Mouse (Mus musculus): ENCODE results near the gene Pitx3. TPM values are rescaled to one million over a fixed set of nuclear protein-coding genes. Genes with fewer than 3 reads are reported as not detected.
"Not testable (repeated sequence)": the region's sequence is repeated elsewhere in the genome, so short reads cannot be mapped to it uniquely, and the experiment has no call there.

The Pitx3 gene
- polyA plus RNA-seq (2016; fragmentation: Nextera tagmentation; extraction: Ambion mirVana): 0.90 and 3.5 TPM in 2 replicates

DNA sequence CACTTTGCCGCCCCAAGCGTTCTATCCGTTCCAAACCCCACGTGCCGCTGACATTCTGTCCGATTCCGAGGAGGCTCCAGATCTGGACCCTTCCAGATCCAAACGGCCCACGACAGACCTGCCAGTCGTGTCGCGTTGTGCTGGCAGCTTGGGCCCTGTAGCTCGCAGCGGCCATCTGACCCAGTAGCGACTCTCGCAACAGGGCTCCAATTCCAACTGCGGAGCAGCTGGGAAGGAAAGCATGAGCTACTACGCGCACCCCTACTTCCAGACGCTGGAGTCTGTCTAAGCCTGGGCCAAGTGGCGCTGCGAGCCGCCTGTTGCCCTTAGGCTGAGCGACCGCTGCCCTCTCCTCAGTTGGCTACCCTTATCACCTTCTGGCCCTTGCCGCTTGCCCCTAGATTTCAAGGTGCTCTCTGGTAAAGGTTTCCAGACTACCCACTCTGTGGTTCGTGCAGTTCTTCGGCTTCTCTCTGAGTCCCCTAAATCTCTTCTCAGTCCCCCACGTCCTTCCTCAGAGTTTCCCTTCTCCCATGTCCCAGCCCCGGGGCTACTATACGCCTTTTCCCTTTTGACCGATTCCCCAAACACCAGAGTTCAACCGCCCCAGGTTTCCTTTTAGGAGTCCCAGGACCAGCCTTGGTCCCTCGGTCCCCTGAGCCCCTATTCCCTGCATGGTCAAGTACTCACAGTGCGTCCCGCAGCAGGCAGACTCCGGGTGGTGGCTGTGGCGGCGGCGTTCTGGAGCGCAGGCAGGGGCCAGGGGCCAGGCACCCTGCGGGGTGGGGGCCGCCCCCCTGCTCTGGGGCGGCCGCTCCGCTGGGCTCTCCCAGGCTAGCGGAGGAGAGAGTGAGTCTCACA lies at the start of gene Pitx3:
Gene Pitx3 (minus strand): TSS at position 816 of the 861 bp plus-strand sequence.
- Histone ChIP-seq H3K4me1 (peaks cover 18% of the 10 kb centered on the region), H3K9me3 (replicated peaks) (no peaks in the 10 kb centered on the region), H3K27ac (no peak within 1 kb of the TSS), H3K9ac (peak within 1 kb of the TSS; percentile 47), H3K4me3 (peak within 1 kb of the TSS; percentile 45), H3K4me2 (replicated peaks) (peak within 1 kb of the TSS; percentile 90), H3K27me3 (peaks cover 83% of the 10 kb centered on the region), H3K36me3 (no peaks in the 10 kb centered on the region)
- no peak; the same call in 1 of the 2 replicates for ATAC-seq (ENCODE audit: low FRiP score)
- under 1% methylated on average over 47 of the region's 47 CpGs for WGBS

DNA sequence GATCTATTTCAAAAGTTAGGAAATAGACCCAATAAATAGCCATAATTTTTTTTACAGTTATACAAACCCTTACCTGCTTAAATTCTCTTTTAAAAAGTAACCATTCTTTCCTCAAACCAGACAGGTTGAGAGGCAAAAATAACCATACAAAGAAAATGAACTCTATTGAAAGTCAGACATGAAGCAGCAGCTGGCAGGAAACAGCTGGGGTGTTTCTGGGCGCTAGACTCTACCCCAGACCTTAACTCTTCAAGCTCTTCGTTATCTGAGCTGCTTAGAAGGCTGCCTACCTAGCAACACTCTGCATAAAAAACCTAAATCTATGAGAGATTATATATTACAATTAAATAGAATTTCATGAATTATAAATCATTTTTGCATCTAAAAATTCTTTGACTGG lies 39.1 kb upstream of the Pitx3 start:
- no peak overlapping the region for H3K27ac ChIP-seq
- peaks cover 3% of the 10 kb centered on the region; the same call in 1 of the 2 replicates for H3K36me3 ChIP-seq
- H3K4me1 ChIP-seq: no peaks in the 10 kb centered on the region
- 75% methylated on average over 2 of the region's 2 CpGs for whole genome bisulfite sequencing
- no peak overlapping the region for H3K9ac ChIP-seq
- no peaks in the 10 kb centered on the region for H3K9me3 ChIP-seq (replicated peaks)
- H3K4me3 ChIP-seq: no peak overlapping the region
- H3K27me3 ChIP-seq: no peaks in the 10 kb centered on the region
- no peak overlapping the region for H3K4me2 ChIP-seq (replicated peaks)
- ATAC-seq (ENCODE audit: low FRiP score): no peak

DNA sequence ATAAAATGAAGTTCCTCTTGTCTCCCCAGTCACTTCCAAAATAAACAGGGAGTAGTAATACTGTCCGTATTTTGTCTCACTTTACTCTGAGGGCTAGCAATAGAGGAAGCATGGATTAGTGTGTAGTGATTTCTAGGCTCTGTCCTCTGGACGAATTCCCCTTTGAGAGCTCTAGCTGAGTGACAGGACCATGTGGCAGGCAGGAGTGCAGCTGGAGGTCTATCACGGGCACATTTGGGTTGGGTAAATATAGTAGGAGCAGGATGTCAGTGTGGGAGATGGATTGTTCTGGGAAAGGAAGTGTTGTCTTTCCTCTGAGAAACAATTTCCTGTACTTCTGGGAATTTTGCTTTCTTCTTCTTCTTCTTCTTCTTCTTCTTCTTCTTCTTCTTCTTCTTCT lies 38.5 kb upstream of the Pitx3 start:
- 43% methylated on average over 3 of the region's 3 CpGs for WGBS
- ATAC-seq (ENCODE audit: low FRiP score): no peak
- Histone ChIP-seq H3K36me3 (peaks cover 5% of the 10 kb centered on the region; the same call in 1 of the 2 replicates), H3K9me3 (replicated peaks) (no peaks in the 10 kb centered on the region), H3K9ac (no peak overlapping the region), H3K27me3 (no peaks in the 10 kb centered on the region), H3K4me1 (no peaks in the 10 kb centered on the region), H3K4me3 (no peak overlapping the region), H3K27ac (no peak overlapping the region), H3K4me2 (replicated peaks) (no peak overlapping the region)

DNA sequence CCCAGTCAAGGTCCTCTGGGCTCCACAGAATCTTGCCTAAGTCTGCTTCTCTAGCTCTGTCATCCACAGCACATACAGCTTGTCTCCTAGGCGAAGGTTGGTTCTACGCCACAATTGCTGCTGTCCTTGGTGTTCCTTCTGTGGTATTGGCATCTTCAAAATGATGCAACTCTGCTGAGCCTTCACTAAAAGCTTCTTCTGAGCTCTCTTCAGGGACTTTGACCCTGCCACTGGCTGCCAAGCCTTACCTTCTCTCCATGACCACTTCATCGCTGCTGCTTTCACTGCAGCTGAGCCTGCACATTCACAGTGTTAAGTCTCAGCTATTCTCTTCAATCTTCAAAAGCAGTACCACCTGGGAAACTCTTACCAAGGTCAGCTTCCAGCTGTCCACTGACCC lies 34.1 kb upstream of the Pitx3 start:
- 89% methylated on average over 3 of the region's 3 CpGs for WGBS

DNA sequence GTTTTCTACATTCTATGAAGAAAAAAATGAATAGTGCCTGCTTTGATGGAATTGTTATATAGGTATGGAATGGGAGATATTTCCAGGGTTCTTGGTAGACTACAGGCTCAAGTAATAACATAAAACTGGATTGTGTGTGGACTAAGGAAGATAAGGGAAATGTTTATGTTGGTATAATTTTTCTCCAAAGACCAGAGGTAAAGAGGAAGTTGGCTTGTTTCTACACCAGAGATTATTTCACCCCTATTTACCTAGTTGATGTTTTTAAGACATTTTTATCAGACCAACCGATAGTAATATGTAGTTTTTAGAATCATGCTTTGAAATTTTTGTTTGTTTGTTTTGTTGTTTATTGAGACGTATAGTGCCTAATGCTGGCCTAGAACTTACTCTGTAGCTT lies 32.1 kb upstream of the Pitx3 start:
- Histone ChIP-seq H3K27me3 (no peaks in the 10 kb centered on the region), H3K4me1 (no peaks in the 10 kb centered on the region), H3K4me2 (replicated peaks) (no peak overlapping the region), H3K36me3 (peaks cover 5% of the 10 kb centered on the region; the same call in 1 of the 2 replicates), H3K9ac (no peak overlapping the region), H3K9me3 (replicated peaks) (no peaks in the 10 kb centered on the region), H3K27ac (no peak overlapping the region), H3K4me3 (no peak overlapping the region)
- no peak for ATAC-seq (ENCODE audit: low FRiP score)
- WGBS: 95% methylated on average over 2 of the region's 2 CpGs

More for the DNA sequence above, 34.1 kb upstream of the Pitx3 start:
- no peak overlapping the region for H3K27ac ChIP-seq
- ATAC-seq (ENCODE audit: low FRiP score): no peak
- H3K4me3 ChIP-seq: no peak overlapping the region
- H3K27me3 ChIP-seq: no peaks in the 10 kb centered on the region
- H3K9me3 ChIP-seq (replicated peaks): no peaks in the 10 kb centered on the region
- H3K4me1 ChIP-seq: no peaks in the 10 kb centered on the region
- peaks cover 5% of the 10 kb centered on the region; the same call in 1 of the 2 replicates for H3K36me3 ChIP-seq
- no peak overlapping the region for H3K4me2 ChIP-seq (replicated peaks)
- no peak overlapping the region for H3K9ac ChIP-seq

DNA sequence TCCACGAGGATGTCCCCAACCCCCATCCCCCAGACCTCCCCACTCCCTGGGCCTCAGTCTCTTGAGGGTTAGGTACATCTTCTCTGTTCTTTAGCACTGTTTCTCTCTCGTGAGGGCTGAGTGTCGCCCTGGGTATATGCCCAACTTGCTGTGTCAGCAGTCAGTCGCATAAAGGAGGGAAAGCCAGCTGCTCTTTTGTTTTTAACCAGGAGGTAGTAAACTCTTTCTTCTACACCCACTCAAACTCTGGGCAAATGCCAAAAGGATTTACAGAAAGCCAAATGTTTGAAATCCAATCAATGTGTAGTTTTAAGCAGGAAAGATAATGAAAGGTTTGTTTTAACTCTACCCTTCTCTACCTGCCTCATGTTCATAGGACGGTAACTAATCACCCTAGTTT lies 28.9 kb upstream of the Pitx3 start:
- ATAC-seq (ENCODE audit: low FRiP score): no peak
- Histone ChIP-seq H3K9me3 (replicated peaks) (no peaks in the 10 kb centered on the region), H3K27me3 (no peaks in the 10 kb centered on the region), H3K36me3 (peaks cover 2% of the 10 kb centered on the region; the same call in 1 of the 2 replicates), H3K9ac (no peak overlapping the region), H3K4me3 (no peak overlapping the region), H3K27ac (no peak overlapping the region), H3K4me1 (no peaks in the 10 kb centered on the region), H3K4me2 (replicated peaks) (no peak overlapping the region)
- WGBS: 58% methylated on average over 5 of the region's 5 CpGs

DNA sequence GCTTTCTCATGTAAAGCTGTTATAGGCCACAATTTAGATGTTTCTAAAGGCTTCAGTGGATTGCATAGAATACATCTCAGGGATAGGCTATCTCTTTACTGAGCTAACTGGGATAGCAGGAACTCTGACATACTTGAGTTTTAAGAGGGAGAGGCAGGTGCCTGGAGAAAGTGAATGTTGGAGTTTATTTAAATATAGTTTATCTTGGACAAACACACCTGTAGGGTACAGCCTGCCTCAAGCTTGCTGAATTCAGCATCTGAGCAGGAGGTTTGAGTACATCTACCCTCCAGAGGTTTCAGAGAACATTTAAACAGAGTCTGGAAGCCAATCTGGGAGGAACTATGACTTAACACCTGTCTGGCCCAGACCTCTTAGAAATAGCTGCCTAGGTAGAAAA lies 27.0 kb upstream of the Pitx3 start:
- no peak for ATAC-seq (ENCODE audit: low FRiP score)
- Histone ChIP-seq H3K9ac (no peak overlapping the region), H3K27ac (no peak overlapping the region)

DNA sequence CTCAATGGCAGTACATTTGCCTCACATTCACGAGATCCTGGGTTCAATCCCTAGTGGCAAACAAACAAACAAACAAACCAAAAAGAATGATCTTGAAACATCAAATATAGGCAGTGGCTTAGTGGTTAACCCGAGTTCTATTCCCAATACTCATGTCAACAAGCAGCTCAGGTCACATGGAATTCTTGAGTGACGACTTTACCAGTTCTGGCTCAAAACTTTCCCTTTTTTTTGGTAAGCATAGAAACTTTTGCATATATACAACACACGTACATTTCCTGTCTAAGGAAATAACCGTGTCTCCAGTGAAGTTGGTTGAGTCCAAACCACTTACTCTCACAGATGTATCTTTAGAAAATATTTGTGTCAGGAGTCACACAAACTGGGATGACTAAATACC lies 24.4 kb upstream of the Pitx3 start:
- ATAC-seq (ENCODE audit: low FRiP score): no peak
- H3K4me3 ChIP-seq: no peak overlapping the region
- 82% methylated on average over 5 of the region's 5 CpGs for WGBS

More for the DNA sequence above, 27.0 kb upstream of the Pitx3 start:
- no peak overlapping the region for H3K4me3 ChIP-seq
- H3K4me2 ChIP-seq (replicated peaks): no peak overlapping the region
- peaks cover 10% of the 10 kb centered on the region for H3K36me3 ChIP-seq
- H3K27me3 ChIP-seq: no peaks in the 10 kb centered on the region
- H3K4me1 ChIP-seq: no peaks in the 10 kb centered on the region
- no peaks in the 10 kb centered on the region for H3K9me3 ChIP-seq (replicated peaks)

DNA sequence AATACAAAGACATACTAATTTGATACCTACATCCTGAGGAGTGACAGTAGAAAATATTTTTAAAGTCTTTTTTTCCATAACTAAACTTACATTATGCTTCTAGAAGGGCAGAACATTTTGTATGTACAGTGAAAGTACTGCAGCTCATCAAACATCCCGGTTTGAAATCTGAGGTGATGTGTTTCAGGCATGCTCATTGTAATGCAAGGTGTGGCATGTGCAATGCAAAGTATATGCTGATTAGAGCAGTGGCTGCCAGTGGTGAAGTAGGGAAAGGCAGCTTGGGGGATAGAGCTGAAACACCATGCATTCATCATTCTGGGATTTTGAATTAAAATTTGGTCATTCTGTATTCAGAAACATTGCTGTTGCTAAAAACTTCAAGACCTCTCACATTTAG lies 21.8 kb upstream of the Pitx3 start:
- WGBS: 65% methylated on average over 1 of the region's 1 CpGs
- Histone ChIP-seq H3K4me3 (no peak overlapping the region), H3K4me1 (no peaks in the 10 kb centered on the region), H3K4me2 (replicated peaks) (no peak overlapping the region), H3K9me3 (replicated peaks) (no peaks in the 10 kb centered on the region), H3K36me3 (peaks cover 26% of the 10 kb centered on the region), H3K27me3 (no peaks in the 10 kb centered on the region), H3K9ac (no peak overlapping the region), H3K27ac (no peak overlapping the region)
- no peak for ATAC-seq (ENCODE audit: low FRiP score)

More for the DNA sequence above, 24.4 kb upstream of the Pitx3 start:
- Histone ChIP-seq H3K36me3 (peaks cover 12% of the 10 kb centered on the region), H3K9ac (no peak overlapping the region), H3K4me1 (no peaks in the 10 kb centered on the region), H3K27me3 (no peaks in the 10 kb centered on the region), H3K4me2 (replicated peaks) (no peak overlapping the region), H3K9me3 (replicated peaks) (no peaks in the 10 kb centered on the region), H3K27ac (no peak overlapping the region)

DNA sequence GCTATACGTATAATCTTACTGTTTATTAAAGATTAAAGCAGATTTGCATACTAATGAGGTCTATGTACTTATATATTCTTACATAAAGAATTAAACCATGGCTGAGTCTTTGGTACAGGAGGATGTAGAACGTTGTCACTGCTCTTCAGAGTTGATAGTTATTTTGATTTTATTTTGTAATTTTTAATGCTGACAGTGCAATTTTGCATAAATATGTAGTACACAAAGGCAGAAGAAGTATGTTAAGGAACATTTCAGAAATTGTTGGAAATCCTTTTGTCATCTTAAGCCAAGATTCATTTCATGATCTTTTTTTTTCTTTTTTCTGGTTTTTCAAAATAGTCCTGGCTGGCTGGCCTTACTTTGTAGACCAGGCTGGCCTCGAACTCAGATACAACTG lies 21.3 kb upstream of the Pitx3 start:
- ATAC-seq (ENCODE audit: low FRiP score): no peak
- Histone ChIP-seq H3K36me3 (peaks cover 31% of the 10 kb centered on the region), H3K4me3 (no peak overlapping the region), H3K9ac (no peak overlapping the region), H3K27me3 (no peaks in the 10 kb centered on the region), H3K4me2 (replicated peaks) (no peak overlapping the region), H3K9me3 (replicated peaks) (no peaks in the 10 kb centered on the region), H3K27ac (no peak overlapping the region), H3K4me1 (no peaks in the 10 kb centered on the region)
- 84% methylated on average over 3 of the region's 3 CpGs for WGBS

DNA sequence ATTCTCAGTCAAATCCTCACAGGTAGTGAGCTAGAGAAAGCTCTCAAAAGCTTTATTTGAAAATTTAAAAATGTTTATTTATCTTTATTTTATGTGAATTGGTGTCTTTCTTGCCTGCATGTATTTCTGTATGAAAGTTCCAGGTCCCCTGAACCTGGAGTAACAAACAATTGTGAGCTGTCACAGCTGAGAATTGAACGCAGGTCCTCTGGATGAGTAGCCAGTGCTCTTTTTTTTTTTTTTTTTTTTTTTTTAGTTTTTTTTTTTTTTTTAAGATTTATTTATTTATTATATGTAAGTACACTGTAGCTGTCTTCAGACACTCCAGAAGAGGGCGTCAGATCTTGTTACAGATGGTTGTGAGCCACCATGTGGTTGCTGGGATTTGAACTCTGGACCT lies 19.0 kb upstream of the Pitx3 start:
- WGBS: 61% methylated on average over 2 of the region's 2 CpGs
- not testable (repeated sequence) for H3K4me2 ChIP-seq (replicated peaks); H3K4me1 ChIP-seq; H3K9me3 ChIP-seq (replicated peaks); H3K27me3 ChIP-seq; H3K9ac ChIP-seq; H3K4me3 ChIP-seq; H3K27ac ChIP-seq; ATAC-seq (ENCODE audit: low FRiP score)
- peaks cover 39% of the 10 kb centered on the region for H3K36me3 ChIP-seq

DNA sequence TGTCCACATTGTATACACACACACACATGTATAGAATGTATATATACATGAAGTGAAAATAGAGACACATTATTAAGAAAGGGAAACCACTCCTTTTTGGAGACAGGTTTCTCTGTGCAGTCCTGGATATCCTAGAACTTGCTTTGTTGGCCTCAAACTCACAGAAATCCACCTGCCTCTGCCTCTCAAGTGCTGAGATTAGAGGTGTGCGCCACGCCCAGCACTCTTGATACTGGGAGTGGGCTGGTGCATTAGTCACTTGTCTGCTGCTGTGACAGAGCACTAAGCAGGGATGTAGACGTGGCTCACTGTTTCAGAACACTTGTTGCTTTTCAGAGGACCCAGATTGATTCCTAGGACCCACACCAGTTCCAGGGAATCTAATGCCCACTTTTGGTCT lies 17.8 kb upstream of the Pitx3 start:
- Histone ChIP-seq H3K9me3 (replicated peaks) (no peaks in the 10 kb centered on the region), H3K36me3 (peaks cover 35% of the 10 kb centered on the region), H3K4me2 (replicated peaks) (no peak overlapping the region), H3K4me1 (no peaks in the 10 kb centered on the region), H3K27ac (no peak overlapping the region), H3K4me3 (no peak overlapping the region), H3K27me3 (no peaks in the 10 kb centered on the region), H3K9ac (no peak overlapping the region)
- 90% methylated on average over 3 of the region's 3 CpGs for WGBS
- ATAC-seq (ENCODE audit: low FRiP score): no peak
